Comparison of ENCODE assay signal across 1 mouse cellular context in genomic region chr9:54568732-54569131, GRCm38 (mm10).
TF ChIP-seq lines count a peak whose summit lies in the region.

No protein-coding gene starts in this region.

TF ChIP-seq in MEL, 35 proteins besides CTCF, POLR2A, EP300 and RAD21:
- TF ChIP-seq POLR2AphosphoS2 (IDR thresholded peaks at IDR 0.05; ENCODE audit: low read length) (no peak), HCFC1 (IDR thresholded peaks at IDR 0.05; ENCODE audit: low read depth, low read length) (peak; percentile 78)
